Mouse (Mus musculus) neural tube, embryonic 11.5 days (tissue): ENCODE data around the gene Tiam1. TPM values are rescaled to one million over a fixed set of nuclear protein-coding genes. Genes with fewer than 3 reads are reported as not detected.

Experiments used
- ATAC-seq: fragments of 200-750 bp; cut with Nextera tagmentation; 2 replicates; pipeline ENCODE4 v1.8.0; 2017; ENCODE audit warnings: moderate number of reproducible peaks, mild to moderate bottlenecking, moderate TSS enrichment, moderate library complexity; ENCODE audit not compliant: insufficient read depth, low FRiP score, low TSS enrichment
- DNase-seq: peaks from one replicate; pipeline ENCODE4 v3.0.0-alpha.2; 2015; ENCODE audit warnings: low spot score
- H3K27ac ChIP-seq: fragments of 300-500 bp; sonication (generic); 2 replicates; pipeline ENCODE4 v1.5.1; 2014; ENCODE audit warnings: low read depth, mild to moderate bottlenecking, low read length
- H3K27me3 ChIP-seq: fragments of 300-500 bp; sonication (generic); 2 replicates; pipeline ENCODE4 v1.6.1; 2014; ENCODE audit warnings: mild to moderate bottlenecking, low read length, mixed read lengths; ENCODE audit not compliant: control insufficient read depth, insufficient read depth
- H3K36me3 ChIP-seq: fragments of 300-500 bp; sonication (generic); 2 replicates; pipeline ENCODE4 v1.6.1; 2014; ENCODE audit warnings: mild to moderate bottlenecking, low read length, moderate library complexity, mixed read lengths; ENCODE audit not compliant: control insufficient read depth, insufficient read depth
- H3K4me1 ChIP-seq: fragments of 300-500 bp; sonication (generic); 2 replicates; pipeline ENCODE4 v1.6.1; 2014; ENCODE audit warnings: low read length, mixed read lengths; ENCODE audit not compliant: control insufficient read depth, insufficient read depth
- H3K4me2 ChIP-seq: fragments of 300-500 bp; sonication (generic); 2 replicates; pipeline ENCODE4 v1.6.1; 2014; ENCODE audit warnings: low read depth, mild to moderate bottlenecking, moderate library complexity
- H3K4me3 ChIP-seq: fragments of 300-500 bp; sonication (generic); 2 replicates; pipeline ENCODE4 v1.5.1; 2014; ENCODE audit warnings: low read depth, low read length
- H3K9ac ChIP-seq: fragments of 300-500 bp; sonication (generic); 2 replicates; pipeline ENCODE4 v1.6.1; 2014; ENCODE audit warnings: mild to moderate bottlenecking, low read length
- H3K9me3 ChIP-seq: fragments of 300-500 bp; sonication (generic); 2 replicates; pipeline ENCODE4 v1.6.1; 2016; ENCODE audit warnings: low read length; ENCODE audit not compliant: control insufficient read depth
- WGBS: fragments of 180-500 bp; shearing (Covaris S2); extraction: QIAGEN DNeasy Blood & Tissue Kit; methylation state at CpG from one replicate; pipeline ENCODE4 v1.1.7; 2014; 5-methylcytosine and 5-hydroxymethylcytosine counted together
- polyA plus RNA-seq: library from polyadenylated mRNA; unstranded; fragments of >200 nt; fragmentation: Nextera tagmentation; extraction: Ambion mirVana; gene quantifications from 2 replicates; pipeline ENCODE4 v1.2.1, GENCODE M21; 2014

Tiam1 gene
- polyA plus RNA-seq, 1 experiment from 2014 or later = 27.7 TPM

GRCm38 (mm10) chr16:89980075-89980744 lies 163.4 kb downstream of the Tiam1 start:
- H3K4me1 ChIP-seq = no peaks in the 10 kb centered on the region
- ATAC-seq (no peak), DNase-seq (no peak)
- no peak overlapping the region for H3K4me3 ChIP-seq
- no peak overlapping the region for H3K9ac ChIP-seq
- no peak overlapping the region for H3K4me2 ChIP-seq
- WGBS = 92% methylated on average over 11 of the region's 11 CpGs
- H3K36me3 ChIP-seq = no peaks in the 10 kb centered on the region
- H3K27me3 ChIP-seq = no peaks in the 10 kb centered on the region
- no peak overlapping the region for H3K27ac ChIP-seq
- H3K9me3 ChIP-seq = no peaks in the 10 kb centered on the region

- Histone ChIP-seq H3K4me2 (no peak overlapping the region), H3K4me3 (no peak overlapping the region), H3K9ac (no peak overlapping the region), H3K36me3 (no peaks in the 10 kb centered on the region), H3K4me1 (no peaks in the 10 kb centered on the region), H3K9me3 (no peaks in the 10 kb centered on the region), H3K27me3 (no peaks in the 10 kb centered on the region), H3K27ac (no peak overlapping the region)
- DNase-seq (no peak), ATAC-seq (no peak)
- WGBS = 94% methylated on average over 9 of the region's 9 CpGs
These were observed 168.1 kb downstream of the Tiam1 start for GRCm38 (mm10) chr16:89975441-89975840.

GRCm38 (mm10) chr16:89973814-89974712 lies 169.5 kb downstream of the Tiam1 start:
- ATAC-seq (no peak), DNase-seq (no peak)
- 80% methylated on average over 16 of the region's 16 CpGs for WGBS
- Histone ChIP-seq H3K4me3 (no peak overlapping the region), H3K9ac (no peak overlapping the region), H3K27me3 (no peaks in the 10 kb centered on the region), H3K27ac (no peak overlapping the region), H3K9me3 (no peaks in the 10 kb centered on the region), H3K4me1 (no peaks in the 10 kb centered on the region), H3K4me2 (no peak overlapping the region), H3K36me3 (no peaks in the 10 kb centered on the region)

GRCm38 (mm10) chr16:89972854-89973487 lies 170.6 kb downstream of the Tiam1 start:
- Histone ChIP-seq H3K36me3 (no peaks in the 10 kb centered on the region), H3K4me1 (no peaks in the 10 kb centered on the region), H3K4me3 (no peak overlapping the region), H3K4me2 (no peak overlapping the region), H3K9me3 (no peaks in the 10 kb centered on the region), H3K9ac (no peak overlapping the region), H3K27me3 (no peaks in the 10 kb centered on the region), H3K27ac (no peak overlapping the region)
- ATAC-seq = no peak
- 93% methylated on average over 15 of the region's 15 CpGs for WGBS
- no peak for DNase-seq

GRCm38 (mm10) chr16:89972018-89972417 lies 171.6 kb downstream of the Tiam1 start:
- Histone ChIP-seq H3K27ac (no peak overlapping the region), H3K36me3 (no peaks in the 10 kb centered on the region), H3K9me3 (no peaks in the 10 kb centered on the region), H3K27me3 (no peaks in the 10 kb centered on the region), H3K4me3 (no peak overlapping the region), H3K9ac (no peak overlapping the region), H3K4me2 (no peak overlapping the region), H3K4me1 (no peaks in the 10 kb centered on the region)
- ATAC-seq (no peak), DNase-seq (no peak)
- WGBS = 90% methylated on average over 6 of the region's 6 CpGs

GRCm38 (mm10) chr16:89968058-89968457 lies 175.5 kb downstream of the Tiam1 start:
- WGBS = 76% methylated on average over 6 of the region's 6 CpGs
- ATAC-seq = no peak

GRCm38 (mm10) chr16:89962876-89963275 lies 180.7 kb downstream of the Tiam1 start:
- DNase-seq (no peak), ATAC-seq (no peak)
- peaks cover 4% of the 10 kb centered on the region; the same call in 1 of the 2 replicates for H3K4me1 ChIP-seq
- no peak overlapping the region for H3K27ac ChIP-seq
- H3K27me3 ChIP-seq = no peaks in the 10 kb centered on the region
- H3K4me3 ChIP-seq = no peak overlapping the region
- H3K4me2 ChIP-seq = no peak overlapping the region
- no peaks in the 10 kb centered on the region for H3K36me3 ChIP-seq
- WGBS = 94% methylated on average over 14 of the region's 14 CpGs
- H3K9me3 ChIP-seq = no peaks in the 10 kb centered on the region; the same call in 1 of the 2 replicates
- H3K9ac ChIP-seq = no peak overlapping the region

More at GRCm38 (mm10) chr16:89968058-89968457, 175.5 kb downstream of the Tiam1 start:
- H3K9me3 ChIP-seq = no peaks in the 10 kb centered on the region; the same call in 1 of the 2 replicates
- no peak overlapping the region for H3K4me2 ChIP-seq
- no peaks in the 10 kb centered on the region for H3K27me3 ChIP-seq
- no peak overlapping the region for H3K9ac ChIP-seq
- no peak overlapping the region for H3K27ac ChIP-seq
- H3K4me1 ChIP-seq = no peaks in the 10 kb centered on the region
- H3K4me3 ChIP-seq = no peak overlapping the region
- DNase-seq = no peak
- no peaks in the 10 kb centered on the region for H3K36me3 ChIP-seq

GRCm38 (mm10) chr16:89960904-89961303 lies 182.7 kb downstream of the Tiam1 start:
- no peak overlapping the region for H3K9ac ChIP-seq
- DNase-seq (no peak), ATAC-seq (no peak)
- peaks cover 4% of the 10 kb centered on the region; the same call in 1 of the 2 replicates for H3K4me1 ChIP-seq
- 26% methylated on average over 6 of the region's 8 CpGs for WGBS
- no peaks in the 10 kb centered on the region; the same call in 1 of the 2 replicates for H3K9me3 ChIP-seq
- peak overlapping the region; percentile 35 for H3K4me3 ChIP-seq
- H3K27me3 ChIP-seq = no peaks in the 10 kb centered on the region
- peak overlapping the region; percentile 77 for H3K4me2 ChIP-seq
- H3K36me3 ChIP-seq = no peaks in the 10 kb centered on the region
- no peak overlapping the region for H3K27ac ChIP-seq
